Mouse (Mus musculus): ENCODE data around the gene Acox1. TPM values are rescaled to one million over a fixed set of nuclear protein-coding genes. Genes with fewer than 3 reads are reported as not detected.

Acox1 gene
- polyA plus RNA-seq, 2 experiments from 2014 or later: 16.9 to 24.2 TPM

- no peak for ATAC-seq
Measured at GRCm38 (mm10) chr11:116210696-116211095, 11.9 kb upstream of the Acox1 start.

- ATAC-seq: no peak
Measured at GRCm38 (mm10) chr11:116209257-116209656, 10.4 kb upstream of the Acox1 start.

GRCm38 (mm10) chr11:116208660-116209059 is 9.8 kb upstream of the Acox1 start:
- no peak for ATAC-seq

GRCm38 (mm10) chr11:116206678-116207077 is 7.8 kb upstream of the Acox1 start:
- no peak for ATAC-seq

GRCm38 (mm10) chr11:116203150-116203549 is 4.3 kb upstream of the Acox1 start:
- no peak for ATAC-seq

GRCm38 (mm10) chr11:116201151-116201550 is 2.3 kb upstream of the Acox1 start:
- ATAC-seq: no peak

GRCm38 (mm10) chr11:116198132-116198531 is 713 bp downstream of the Acox1 start:
- peak; percentile 12 for ATAC-seq

GRCm38 (mm10) chr11:116197584-116197906 is 1.3 kb downstream of the Acox1 start:
- no peak for ATAC-seq

GRCm38 (mm10) chr11:116196866-116197583 is 1.8 kb downstream of the Acox1 start:
- no peak for ATAC-seq

GRCm38 (mm10) chr11:116196336-116196735 is 2.5 kb downstream of the Acox1 start:
- ATAC-seq: no peak

GRCm38 (mm10) chr11:116195252-116195651 is 3.6 kb downstream of the Acox1 start:
- ATAC-seq: no peak

GRCm38 (mm10) chr11:116194619-116195018 is 4.2 kb downstream of the Acox1 start:
- ATAC-seq: no peak

- no peak for ATAC-seq
Measured at GRCm38 (mm10) chr11:116187226-116187930, 11.5 kb downstream of the Acox1 start.

- no peak for ATAC-seq
Measured at GRCm38 (mm10) chr11:116186360-116186759, 12.5 kb downstream of the Acox1 start.

GRCm38 (mm10) chr11:116185836-116186235 is 13.0 kb downstream of the Acox1 start:
- ATAC-seq: no peak

- no peak for ATAC-seq
Measured at GRCm38 (mm10) chr11:116178411-116179121, 20.3 kb downstream of the Acox1 start.

- no peak for ATAC-seq
Measured at GRCm38 (mm10) chr11:116176010-116176409, 22.8 kb downstream of the Acox1 start.

GRCm38 (mm10) chr11:116174775-116175448 is 23.9 kb downstream of the Acox1 start:
- ATAC-seq: no peak

GRCm38 (mm10) chr11:116171959-116172358 is 26.9 kb downstream of the Acox1 start:
- no peak for ATAC-seq

GRCm38 (mm10) chr11:116170003-116170800 is 28.6 kb downstream of the Acox1 start:
- ATAC-seq: no peak

GRCm38 (mm10) chr11:116169214-116169613 is 29.6 kb downstream of the Acox1 start:
- no peak for ATAC-seq

- peak; percentile 99 for ATAC-seq
Measured at GRCm38 (mm10) chr11:116167884-116168439, 30.9 kb downstream of the Acox1 start, which contains the start of gene Fbf1. Fbf1 (minus strand) TSS chr11:116168166.
